Mouse (Mus musculus) CH12.LX (cell line): Measurements from ENCODE around the gene Coro7. TPM values are rescaled to one million over a fixed set of nuclear protein-coding genes. Genes with fewer than 3 reads are reported as not detected.

ENCODE experiments used
- DNase-seq: peaks from one replicate; pipeline ENCODE4 v3.0.0-alpha.2; 2013; ENCODE audit errors: extremely low read depth
- H3K27ac ChIP-seq: 2 replicates; pipeline ENCODE4 v1.5.1; 2012; ENCODE audit warnings: low read depth, mild to moderate bottlenecking, control low read depth, moderate library complexity; ENCODE audit not compliant: insufficient read depth
- H3K27me3 ChIP-seq: replicated peaks from 2 replicates; pipeline ENCODE3; 2012; ENCODE audit warnings: inconsistent platforms
- H3K36me3 ChIP-seq, 2 experiments: replicated peaks in 1 of 2; 2 replicates each; pipeline versions ENCODE3 to v1.6.1; 2012; ENCODE audit warnings: inconsistent platforms in 1 of 2, low read length in 1 of 2, mild to moderate bottlenecking in 1 of 2, mixed read lengths in 1 of 2, moderate library complexity in 1 of 2; ENCODE audit not compliant: control insufficient read depth in 1 of 2, insufficient read depth in 1 of 2
- H3K4me1 ChIP-seq, 2 experiments: 2 replicates each; pipeline ENCODE4 v1.6.1; 2012; ENCODE audit warnings: inconsistent platforms in 1 of 2, moderate library complexity in 1 of 2; ENCODE audit not compliant: insufficient read depth in 2 of 2, control insufficient read depth in 1 of 2
- H3K4me2 ChIP-seq: 2 replicates; pipeline ENCODE4 v1.6.1; 2012; ENCODE audit warnings: low read depth, mild to moderate bottlenecking, control low read depth; ENCODE audit not compliant: poor library complexity, insufficient read depth, severe bottlenecking
- H3K4me3 ChIP-seq, 3 experiments: fragments of 150-350 bp in 1 of 3; sonication (generic) in 1 of 3; replicated peaks in 1 of 3; 2 replicates each; pipeline versions ENCODE3 to v1.5.1; 2011 to 2012; ENCODE audit warnings: low read depth in 2 of 3, low read length in 2 of 3, mild to moderate bottlenecking in 2 of 3, moderate library complexity in 2 of 3, control low read depth in 1 of 3, improper control_type of control experiment in 1 of 3, inconsistent platforms in 1 of 3, mixed read lengths in 1 of 3; ENCODE audit not compliant: poor library complexity in 1 of 3
- H3K79me2 ChIP-seq: replicated peaks from 2 replicates; pipeline ENCODE4 v1.6.1; 2012; ENCODE audit warnings: mild to moderate bottlenecking, moderate library complexity; ENCODE audit not compliant: control insufficient read depth, poor library complexity, insufficient read depth, severe bottlenecking; ENCODE audit errors: extremely low read depth
- H3K9ac ChIP-seq: 2 replicates; pipeline ENCODE4 v1.6.1; 2012; ENCODE audit warnings: low read depth, mild to moderate bottlenecking, control low read depth, moderate library complexity; ENCODE audit not compliant: insufficient read depth
- H3K9me3 ChIP-seq: replicated peaks from 2 replicates; pipeline ENCODE3; 2012; ENCODE audit warnings: low read length, inconsistent platforms, mixed read lengths
- BHLHE40 ChIP-seq: IDR thresholded peaks from 2 replicates; pipeline ENCODE4 v1.6.1; 2011; ENCODE audit warnings: mild to moderate bottlenecking, low read depth, low read length, improper control_type of control experiment
- CHD1 ChIP-seq: IDR thresholded peaks from 2 replicates; pipeline ENCODE4 v1.6.1; 2012; ENCODE audit warnings: low read depth, low read length, improper control_type of control experiment, inconsistent platforms
- CHD2 ChIP-seq: IDR thresholded peaks from 2 replicates; pipeline ENCODE4 v1.6.1; 2011; ENCODE audit warnings: low read length, improper control_type of control experiment
- CTCF ChIP-seq, 2 experiments: IDR thresholded peaks in 1 of 2; conservative IDR thresholded peaks in 1 of 2; 2 replicates each; pipeline ENCODE4 v1.5.1; 2011 to 2012; ENCODE audit warnings: low read depth in 2 of 2, low read length in 2 of 2, improper control_type of control experiment in 1 of 2, inconsistent platforms in 1 of 2, mild to moderate bottlenecking in 1 of 2, moderate library complexity in 1 of 2
- E2F4 ChIP-seq: IDR thresholded peaks from 2 replicates; pipeline ENCODE4 v1.6.1; 2011; ENCODE audit warnings: low read depth, low read length, improper control_type of control experiment; ENCODE audit not compliant: insufficient replicate concordance
- EP300 ChIP-seq: IDR thresholded peaks from 2 replicates; pipeline ENCODE4 v1.6.1; 2011; ENCODE audit warnings: low read length, improper control_type of control experiment
- GABPA ChIP-seq: IDR thresholded peaks from 2 replicates; pipeline ENCODE4 v1.6.1; 2012; ENCODE audit warnings: low read depth, low read length, improper control_type of control experiment, inconsistent platforms; ENCODE audit not compliant: insufficient replicate concordance
- HCFC1 ChIP-seq: IDR thresholded peaks from 2 replicates; pipeline ENCODE4 v1.6.1; 2012; ENCODE audit warnings: low read depth, mild to moderate bottlenecking, inconsistent platforms, low read length, improper control_type of control experiment
- IRF4 ChIP-seq: IDR thresholded peaks from 2 replicates; pipeline ENCODE4 v1.6.1; 2014; ENCODE audit warnings: low read depth, mild to moderate bottlenecking, inconsistent platforms, low read length, improper control_type of control experiment
- KAT2A ChIP-seq: IDR thresholded peaks from 2 replicates; pipeline ENCODE4 v1.6.1; 2012; ENCODE audit warnings: low read length, improper control_type of control experiment, inconsistent platforms; ENCODE audit not compliant: insufficient replicate concordance
- MAFK ChIP-seq: IDR thresholded peaks from 2 replicates; pipeline ENCODE4 v1.6.1; 2011; ENCODE audit warnings: low read length, improper control_type of control experiment; ENCODE audit not compliant: insufficient replicate concordance
- NELFE ChIP-seq: IDR thresholded peaks from 2 replicates; pipeline ENCODE4 v1.6.1; 2011; ENCODE audit warnings: low read depth, low read length, improper control_type of control experiment
- POLR2A ChIP-seq: IDR thresholded peaks from 2 replicates; pipeline ENCODE4 v1.6.1; 2011; ENCODE audit warnings: low read depth, mild to moderate bottlenecking, improper control_type of control experiment, low read length
- POLR2AphosphoS2 ChIP-seq: IDR thresholded peaks from 2 replicates; pipeline ENCODE4 v1.6.1; 2011; ENCODE audit warnings: low read depth, low read length, improper control_type of control experiment
- SIN3A ChIP-seq: IDR thresholded peaks from 2 replicates; pipeline ENCODE4 v1.6.1; 2012; ENCODE audit warnings: low read length, improper control_type of control experiment, inconsistent platforms
- TCF12 ChIP-seq: IDR thresholded peaks from 2 replicates; pipeline ENCODE4 v1.6.1; 2014; ENCODE audit warnings: low read depth, mild to moderate bottlenecking, inconsistent platforms, low read length, improper control_type of control experiment
- UBTF ChIP-seq: IDR thresholded peaks from 2 replicates; pipeline ENCODE4 v1.6.1; 2012; ENCODE audit warnings: low read depth, mild to moderate bottlenecking, inconsistent platforms, low read length, improper control_type of control experiment, moderate library complexity
- ZC3H11A ChIP-seq: IDR thresholded peaks from 2 replicates; pipeline ENCODE4 v1.6.1; 2012; ENCODE audit warnings: low read depth, mild to moderate bottlenecking, inconsistent platforms, low read length, improper control_type of control experiment
- ZKSCAN1 ChIP-seq: IDR thresholded peaks from 2 replicates; pipeline ENCODE4 v1.6.1; 2012; ENCODE audit warnings: low read depth, inconsistent platforms, low read length, improper control_type of control experiment, borderline replicate concordance
- ZNF384 ChIP-seq: IDR thresholded peaks from 2 replicates; pipeline ENCODE4 v1.6.1; 2012; ENCODE audit warnings: low read depth, low read length, improper control_type of control experiment, inconsistent platforms
- dilution Hi-C: fragments of 300-500 bp; cut with MboI; formaldehyde crosslinking; loops from 2 replicates; pipeline ENCODE4 v1.14.3; 2020; ENCODE audit warnings: low sequenced_read_pairs; ENCODE audit not compliant: extremely low pct_unique_long_range_greater_than_20kb, extremely low pct_ligation_motif_present
- in situ Hi-C: fragments of 300-500 bp; cut with MboI; formaldehyde crosslinking; loops from 3 replicates; pipeline ENCODE4 v1.14.3; 2019; ENCODE audit warnings: low sequenced_read_pairs, low pct_ligation_motif_present, low pct_unique_long_range_greater_than_20kb, mixed read lengths
- polyA plus RNA-seq: library from polyadenylated mRNA; unstranded; fragments of >175 nt; gene quantifications from 2 replicates; pipeline ENCODE4 v1.2.1, GENCODE M21; 2012; ENCODE audit warnings: low read depth; ENCODE audit not compliant: insufficient read length
- total RNA-seq, 2 experiments: library from RNA; depleted of rRNA; stranded (reverse); fragments of 300-350 nt in 1 of 2; fragments of >200 nt in 1 of 2; gene quantifications; 2 replicates each; pipeline ENCODE4 v1.2.3; 2012 to 2014

The Coro7 gene
- total and polyA plus RNA-seq, 3 experiments: 5.7 to 40.2 (median 20.0) TPM

GRCm38 (mm10) chr16:4702646-4703045 lies 23.1 kb upstream of the Coro7 start:
- Histone ChIP-seq H3K4me2 (no peak overlapping the region), H3K4me3 (no peak overlapping the region), H3K79me2 (no peaks in the 10 kb centered on the region), H3K9me3 (no peaks in the 10 kb centered on the region), H3K27ac (peak overlapping the region; percentile 31; the same call in 1 of the 2 replicates), H3K9ac (no peak overlapping the region), H3K27me3 (no peaks in the 10 kb centered on the region), H3K4me1 (peaks cover 3 to 6% of the 10 kb centered on the region in 2 experiments; a peak in 2 of 4 replicates), H3K36me3 (peaks cover 84 to 97% of the 10 kb centered on the region in 2 experiments)
- no peak for TF ChIP-seq KAT2A
- TF ChIP-seq NELFE: no peak
- peak; percentile 74; the same call in 1 of the 2 replicates for TF ChIP-seq BHLHE40
- TF ChIP-seq TCF12: peak; percentile 45; the same call in 1 of the 2 replicates
- peak; percentile 38; the same call in 1 of the 2 replicates for TF ChIP-seq IRF4
- peak; percentile 100 for TF ChIP-seq CHD1
- TF ChIP-seq E2F4: no peak
- no peak for TF ChIP-seq EP300
- in situ Hi-C loops (no loop called here), dilution Hi-C loops (no loop called here)
- DNase-seq: no peak

- no peak overlapping the region for H3K27ac ChIP-seq
- no peak overlapping the region for H3K4me3 ChIP-seq
- H3K27me3 ChIP-seq: no peaks in the 10 kb centered on the region
- no peak for DNase-seq
- dilution Hi-C loops (no loop called here), in situ Hi-C loops (no loop called here)
- H3K79me2 ChIP-seq: no peaks in the 10 kb centered on the region
- no peaks in the 10 kb centered on the region for H3K9me3 ChIP-seq
- peaks cover 3 to 6% of the 10 kb centered on the region in 2 experiments; a peak in 2 of 4 replicates for H3K4me1 ChIP-seq
- H3K4me2 ChIP-seq: no peak overlapping the region
- TF ChIP-seq UBTF (no peak), CTCF (conservative IDR thresholded peaks at IDR 0.05 in 1 of 2, IDR thresholded peaks at IDR 0.05 in 1 of 2; ENCODE audit: low read depth in 2 of 2, low read length in 2 of 2) (no peak), SIN3A (no peak), ZNF384 (no peak), POLR2A (no peak), ZC3H11A (no peak), CHD2 (no peak), ZKSCAN1 (no peak), MAFK (no peak), HCFC1 (no peak), IRF4 (no peak), POLR2AphosphoS2 (no peak), GABPA (no peak)
- H3K36me3 ChIP-seq: peaks cover 83 to 95% of the 10 kb centered on the region in 2 experiments
- no peak overlapping the region for H3K9ac ChIP-seq
Measured at GRCm38 (mm10) chr16:4701211-4701610, 21.6 kb upstream of the Coro7 start.
